Mouse (Mus musculus): ENCODE measurements around the gene Col27a1. TPM values are rescaled to one million over a fixed set of nuclear protein-coding genes. Genes with fewer than 3 reads are reported as not detected.

Gene Col27a1
- polyA plus RNA-seq, 1 experiment from 2014 or later: 20.5 TPM

DNA sequence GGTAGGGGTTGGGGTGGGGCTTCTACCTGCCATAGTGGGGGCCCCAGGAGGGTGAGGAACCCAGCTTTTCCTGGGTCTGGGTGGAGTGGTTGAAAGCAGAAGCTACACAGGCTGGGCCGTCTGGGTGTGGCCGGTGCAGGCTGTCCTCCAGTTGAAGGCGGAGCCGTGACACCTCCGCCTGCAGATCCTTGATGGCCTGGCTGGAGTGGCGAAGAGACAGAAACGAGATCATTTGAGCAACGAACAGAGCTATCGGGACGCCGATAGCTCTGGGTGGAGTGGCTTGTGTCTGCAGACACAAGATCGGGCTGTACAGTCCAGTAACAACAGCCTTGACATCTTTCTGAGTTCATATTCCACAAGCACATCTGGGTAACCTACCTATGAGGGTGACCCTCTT is 160.5 kb downstream of the Col27a1 start:
- Histone ChIP-seq H3K27me3 (no peaks in the 10 kb centered on the region; the same call in 1 of the 2 replicates), H3K4me2 (no peak overlapping the region), H3K4me3 (replicated peaks) (no peak overlapping the region), H3K9ac (replicated peaks) (no peak overlapping the region), H3K27ac (no peak overlapping the region), H3K4me1 (replicated peaks) (no peaks in the 10 kb centered on the region), H3K36me3 (peaks cover 98% of the 10 kb centered on the region), H3K9me3 (no peaks in the 10 kb centered on the region)
- ATAC-seq (ENCODE audit: insufficient number of reproducible peaks, insufficient read depth, low FRiP score, low TSS enrichment, low read depth): no peak
- WGBS: 68% methylated on average over 12 of the region's 12 CpGs

DNA sequence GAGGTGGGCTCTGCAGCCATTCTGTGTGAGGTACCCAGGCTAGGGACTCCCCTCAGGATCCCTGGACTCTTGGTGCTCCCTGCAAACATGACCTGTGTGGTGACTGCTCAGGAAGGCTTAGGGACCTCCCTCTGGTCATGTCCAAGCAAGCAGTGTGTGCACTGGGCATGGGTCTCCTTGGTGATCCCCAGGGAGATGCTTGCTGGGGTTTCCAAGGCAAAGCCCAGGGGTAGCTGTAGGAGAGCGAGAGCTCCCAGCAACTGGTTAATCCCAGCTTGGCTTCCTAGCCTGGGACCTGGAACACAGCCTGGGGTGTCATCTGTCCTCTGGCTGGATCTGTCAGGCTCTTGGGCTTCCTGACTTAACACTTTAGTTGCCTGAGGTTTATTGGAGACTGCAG is 161.6 kb downstream of the Col27a1 start:
- peaks cover 99% of the 10 kb centered on the region for H3K36me3 ChIP-seq
- no peaks in the 10 kb centered on the region for H3K4me1 ChIP-seq (replicated peaks)
- no peak overlapping the region for H3K9ac ChIP-seq (replicated peaks)
- 58% methylated on average over 1 of the region's 1 CpGs for WGBS
- H3K4me2 ChIP-seq: no peak overlapping the region
- no peaks in the 10 kb centered on the region; the same call in 1 of the 2 replicates for H3K27me3 ChIP-seq
- ATAC-seq (ENCODE audit: insufficient number of reproducible peaks, insufficient read depth, low FRiP score, low TSS enrichment, low read depth): no peak
- H3K4me3 ChIP-seq (replicated peaks): no peak overlapping the region
- no peaks in the 10 kb centered on the region for H3K9me3 ChIP-seq
- no peak overlapping the region for H3K27ac ChIP-seq

DNA sequence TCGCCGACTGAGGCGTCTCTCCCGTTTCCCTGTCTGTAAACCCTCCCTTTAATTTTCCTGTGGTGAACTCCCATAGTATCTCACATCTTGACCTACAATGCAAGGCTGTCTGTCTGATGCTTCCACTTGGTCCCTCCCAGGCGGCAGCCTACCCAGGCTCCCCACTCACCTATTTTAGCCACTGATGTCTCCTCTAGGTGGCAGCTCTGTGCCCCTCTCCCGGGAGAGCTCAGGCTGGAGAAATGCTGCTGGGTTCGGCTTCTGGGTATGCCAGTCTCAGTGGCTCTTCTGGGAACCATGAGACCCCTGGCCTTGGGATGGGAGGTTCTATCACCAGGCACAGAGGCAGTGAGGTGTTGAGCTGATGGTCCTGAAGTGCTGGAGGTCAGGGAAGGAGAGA is 163.7 kb downstream of the Col27a1 start:
- ATAC-seq (ENCODE audit: insufficient number of reproducible peaks, insufficient read depth, low FRiP score, low TSS enrichment, low read depth): no peak

DNA sequence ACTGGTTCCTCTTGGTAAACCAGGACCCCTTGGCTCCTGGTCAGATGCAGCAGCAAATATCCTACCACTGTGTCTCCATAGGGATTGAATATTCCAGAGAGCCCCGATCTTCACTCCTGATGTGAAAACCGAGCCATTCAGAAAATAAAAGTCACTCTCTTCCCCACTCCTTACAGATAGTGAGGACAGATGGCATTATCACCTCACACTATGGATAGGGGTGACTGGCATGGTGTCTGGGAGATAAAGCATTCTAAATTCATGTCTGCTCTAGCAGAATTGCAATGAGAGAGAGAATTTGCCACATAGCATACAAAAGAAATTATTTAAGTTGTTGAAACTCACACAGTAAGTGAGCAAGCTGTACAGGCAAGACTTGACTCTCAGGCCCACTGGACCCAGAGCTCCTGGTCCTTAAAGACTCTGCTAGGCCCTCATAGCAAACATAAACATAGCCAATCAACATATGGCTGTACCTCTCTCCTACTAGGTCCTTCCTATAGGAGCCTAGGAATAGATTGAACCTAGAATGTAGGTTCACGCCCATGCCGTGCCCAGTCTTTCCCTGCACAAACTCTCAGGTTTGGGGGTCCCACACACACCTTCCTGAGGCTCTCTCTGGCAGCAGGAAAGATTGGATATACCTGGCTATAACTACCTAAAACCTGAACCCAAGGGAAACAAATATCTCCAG is 169.0 kb downstream of the Col27a1 start:
- no peak for ATAC-seq (ENCODE audit: insufficient number of reproducible peaks, insufficient read depth, low FRiP score, low TSS enrichment, low read depth)
- H3K9ac ChIP-seq (replicated peaks): no peak overlapping the region
- no peak overlapping the region for H3K27ac ChIP-seq
- no peaks in the 10 kb centered on the region for H3K4me1 ChIP-seq (replicated peaks)
- WGBS: 86% methylated on average over 4 of the region's 4 CpGs
- no peak overlapping the region for H3K4me2 ChIP-seq
- peaks cover 87% of the 10 kb centered on the region for H3K36me3 ChIP-seq
- no peaks in the 10 kb centered on the region for H3K27me3 ChIP-seq
- H3K4me3 ChIP-seq (replicated peaks): no peak overlapping the region
- H3K9me3 ChIP-seq: no peaks in the 10 kb centered on the region

More for the DNA sequence above, 163.7 kb downstream of the Col27a1 start:
- Histone ChIP-seq H3K4me3 (replicated peaks) (no peak overlapping the region), H3K4me2 (no peak overlapping the region), H3K27ac (no peak overlapping the region), H3K4me1 (replicated peaks) (no peaks in the 10 kb centered on the region), H3K27me3 (no peaks in the 10 kb centered on the region; the same call in 1 of the 2 replicates), H3K9ac (replicated peaks) (no peak overlapping the region), H3K9me3 (no peaks in the 10 kb centered on the region), H3K36me3 (peaks cover 99% of the 10 kb centered on the region)
- WGBS: 67% methylated on average over 7 of the region's 7 CpGs

DNA sequence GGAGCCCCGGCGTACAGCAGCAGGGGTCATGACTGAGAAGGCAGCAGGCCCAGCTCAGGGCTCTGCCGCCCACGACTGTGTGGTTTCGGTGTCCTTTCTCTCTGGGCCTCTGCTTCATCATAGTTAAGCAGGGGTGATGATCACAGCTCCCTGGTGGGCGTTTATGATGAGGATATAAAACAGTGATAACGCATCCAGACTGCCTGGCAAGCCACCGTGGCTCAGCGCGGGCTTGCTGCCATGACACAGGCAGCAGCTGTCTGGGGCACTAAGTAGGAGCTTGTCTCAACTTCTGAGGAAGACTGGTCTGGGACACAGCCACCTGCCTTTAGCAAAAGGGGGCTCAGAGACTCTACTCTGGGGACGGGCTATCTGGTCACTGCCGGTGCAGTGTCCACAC is 169.7 kb downstream of the Col27a1 start:
- no peaks in the 10 kb centered on the region for H3K4me1 ChIP-seq (replicated peaks)
- WGBS: 74% methylated on average over 12 of the region's 12 CpGs
- no peak overlapping the region for H3K27ac ChIP-seq
- H3K36me3 ChIP-seq: peaks cover 85% of the 10 kb centered on the region
- no peak overlapping the region for H3K4me2 ChIP-seq
- no peak overlapping the region for H3K4me3 ChIP-seq (replicated peaks)
- no peak overlapping the region for H3K9ac ChIP-seq (replicated peaks)
- no peaks in the 10 kb centered on the region for H3K9me3 ChIP-seq
- H3K27me3 ChIP-seq: no peaks in the 10 kb centered on the region
- no peak for ATAC-seq (ENCODE audit: insufficient number of reproducible peaks, insufficient read depth, low FRiP score, low TSS enrichment, low read depth)

DNA sequence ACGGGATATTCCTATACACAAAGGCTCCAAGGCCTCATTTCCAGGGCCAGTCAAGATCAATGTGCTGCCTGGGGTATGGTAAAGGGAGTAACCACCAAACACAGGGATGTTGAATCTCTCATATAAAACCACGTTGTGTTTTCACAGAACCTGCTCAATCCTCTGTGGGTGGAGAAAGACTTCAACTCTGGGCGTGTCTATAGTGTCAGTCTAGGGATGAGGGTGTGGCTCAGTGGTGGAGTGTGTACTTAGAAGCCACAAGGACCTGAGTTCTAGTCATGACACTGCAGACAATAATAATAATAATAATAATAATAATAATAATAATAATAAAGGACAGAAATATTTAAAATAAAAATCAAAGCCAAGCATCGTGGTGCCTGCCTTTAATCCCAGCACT is 170.5 kb downstream of the Col27a1 start:
- H3K4me2 ChIP-seq: no peak overlapping the region
- H3K9ac ChIP-seq (replicated peaks): no peak overlapping the region
- H3K27ac ChIP-seq: no peak overlapping the region
- H3K9me3 ChIP-seq: no peaks in the 10 kb centered on the region
- H3K4me1 ChIP-seq (replicated peaks): peaks cover 4% of the 10 kb centered on the region
- 89% methylated on average over 4 of the region's 4 CpGs for WGBS
- ATAC-seq (ENCODE audit: insufficient number of reproducible peaks, insufficient read depth, low FRiP score, low TSS enrichment, low read depth): no peak
- H3K27me3 ChIP-seq: no peaks in the 10 kb centered on the region
- H3K4me3 ChIP-seq (replicated peaks): no peak overlapping the region
- peaks cover 77% of the 10 kb centered on the region for H3K36me3 ChIP-seq

MicroRNAs within 50 kb of the gene (microRNA counts, 519-probe panel; counts per million panel counts)
- 1,599 counts per million, percentile 5 among the panel's probes with 10 or more counts for microRNA mmu-miR-455

Small RNA genes lying within 50 kb of the gene (microRNA-seq; reads per million reads assigned to microRNA genes)
- gene Mir455: 1,474 reads per million, percentile 79 among the genes with 10 or more reads in this experiment

Other genes with a start within 250 kb of the Col27a1 start
- gene Zfp618, start 248.4 kb upstream of the Col27a1 start, polyA plus RNA-seq (2016; fragmentation: Nextera tagmentation; extraction: Ambion mirVana): 46.1 and 47.5 TPM in 2 replicates
- 0.50 and 0.59 TPM in 2 replicates for gene Ambp, start 59.2 kb upstream of the Col27a1 start, polyA plus RNA-seq (2016; fragmentation: Nextera tagmentation; extraction: Ambion mirVana)
- 0.14 TPM in 1 of 2 replicates, not detected in the other for gene Kif12, start 41.9 kb upstream of the Col27a1 start, polyA plus RNA-seq (2016; fragmentation: Nextera tagmentation; extraction: Ambion mirVana)
- not detected in 2 replicates for gene Orm1, start 130.6 kb downstream of the Col27a1 start, polyA plus RNA-seq (2016; fragmentation: Nextera tagmentation; extraction: Ambion mirVana)
- not detected in 2 replicates for gene Orm3, start 142.2 kb downstream of the Col27a1 start, polyA plus RNA-seq (2016; fragmentation: Nextera tagmentation; extraction: Ambion mirVana)
- gene Orm2, start 148.4 kb downstream of the Col27a1 start, polyA plus RNA-seq (2016; fragmentation: Nextera tagmentation; extraction: Ambion mirVana): not detected in 2 replicates
- gene Akna, start 189.3 kb downstream of the Col27a1 start, polyA plus RNA-seq (2016; fragmentation: Nextera tagmentation; extraction: Ambion mirVana): 10.0 and 11.3 TPM in 2 replicates

Measured in limb, embryonic 12.5 days (tissue).